Mouse (Mus musculus) bone marrow, adult 2 months (tissue): ENCODE data around the gene Olfr902. TPM values are rescaled to one million over a fixed set of nuclear protein-coding genes. Genes with fewer than 3 reads are reported as not detected.

Source experiments
- H3K27ac ChIP-seq: fragments of 200-500 bp; 2 replicates; pipeline ENCODE4 v1.5.1; 2012; ENCODE audit warnings: low read depth, mild to moderate bottlenecking, control low read depth, inconsistent platforms, low read length; ENCODE audit not compliant: control insufficient read depth, poor library complexity, insufficient read depth
- H3K4me1 ChIP-seq: fragments of 200-500 bp; 2 replicates; pipeline ENCODE4 v1.6.1; 2011; ENCODE audit warnings: low read length; ENCODE audit not compliant: control insufficient read depth, insufficient read depth
- H3K4me3 ChIP-seq: fragments of 200-500 bp; replicated peaks from 2 replicates; pipeline ENCODE3; 2011; ENCODE audit warnings: mild to moderate bottlenecking, low read depth, low read length, control low read depth; ENCODE audit not compliant: control insufficient read depth
- CTCF ChIP-seq: fragments of 200-500 bp; IDR thresholded peaks from 2 replicates; pipeline ENCODE4 v1.5.1; 2011; ENCODE audit warnings: low read length, control low read depth; ENCODE audit not compliant: control insufficient read depth, insufficient read depth
- POLR2A ChIP-seq: fragments of 200-500 bp; IDR thresholded peaks from 2 replicates; pipeline ENCODE4 v1.6.1; 2011; ENCODE audit warnings: low read depth, mild to moderate bottlenecking, control low read depth, low read length, borderline replicate concordance; ENCODE audit not compliant: control insufficient read depth
- WGBS: fragments of 180-500 bp; shearing (Covaris S2); methylation state at CpG from one replicate; pipeline ENCODE4 v1.1.7; 2018; 5-methylcytosine and 5-hydroxymethylcytosine counted together
- polyA plus RNA-seq: library from polyadenylated mRNA; stranded (reverse); fragments of >200 nt; gene quantifications from 2 replicates; pipeline ENCODE4 v1.2.4, GENCODE M21; 2011; ENCODE audit warnings: low replicate concordance; ENCODE audit not compliant: missing spikeins, insufficient read depth, insufficient read length

Gene Olfr902
- polyA plus RNA-seq, 1 experiment: not detected

GRCm38 (mm10) chr9:38495501-38495900 lies 48.0 kb downstream of the Olfr902 start, which contains the start of gene Olfr907:
Gene Olfr907, plus strand, starts transcription at chr9:38495801.
- H3K4me1 ChIP-seq: no peaks in the 10 kb centered on the region
- H3K27ac ChIP-seq: no peak within 1 kb of the TSS
- H3K4me3 ChIP-seq: no peak within 1 kb of the TSS
- TF ChIP-seq CTCF (no peak), POLR2A (no peak)
- WGBS: 67% methylated on average over 2 of the region's 2 CpGs

Other genes starting within 250 kb of the Olfr902 start
- not detected in 2 replicates for gene Olfr893, start 239.3 kb upstream of the Olfr902 start, polyA plus RNA-seq
- not detected in 2 replicates for gene Olfr894, start 229.6 kb upstream of the Olfr902 start, polyA plus RNA-seq
- gene Olfr143, start 194.9 kb upstream of the Olfr902 start, polyA plus RNA-seq: not detected in 2 replicates
- not detected in 2 replicates for gene Olfr895, start 179.8 kb upstream of the Olfr902 start, polyA plus RNA-seq
- not detected in 2 replicates for gene Olfr896-ps1, start 156.5 kb upstream of the Olfr902 start, polyA plus RNA-seq
- not detected in 2 replicates for gene Olfr25, start 118.6 kb upstream of the Olfr902 start, polyA plus RNA-seq
- gene Olfr898, start 99.2 kb upstream of the Olfr902 start, polyA plus RNA-seq: not detected in 2 replicates
- not detected in 2 replicates for gene Olfr250, start 80.8 kb upstream of the Olfr902 start, polyA plus RNA-seq
- not detected in 2 replicates for gene Olfr251, start 70.6 kb upstream of the Olfr902 start, polyA plus RNA-seq
- gene Olfr147, start 46.0 kb upstream of the Olfr902 start, polyA plus RNA-seq: not detected in 2 replicates
- not detected in 2 replicates for gene Olfr901, start 18.2 kb upstream of the Olfr902 start, polyA plus RNA-seq
- gene Olfr904, start 15.5 kb downstream of the Olfr902 start, polyA plus RNA-seq: not detected in 2 replicates
- gene Olfr905, start 23.5 kb downstream of the Olfr902 start, polyA plus RNA-seq: 0.72 and 2.0 TPM in 2 replicates
- not detected in 2 replicates for gene Olfr906, start 39.4 kb downstream of the Olfr902 start, polyA plus RNA-seq
- gene Olfr907, start 48.1 kb downstream of the Olfr902 start, polyA plus RNA-seq: 0.70 TPM in 1 of 2 replicates, not detected in the other
- 0.55 TPM in 1 of 2 replicates, not detected in the other for gene Olfr911-ps1, start 73.9 kb downstream of the Olfr902 start, polyA plus RNA-seq
- gene Olfr910, start 90.2 kb downstream of the Olfr902 start, polyA plus RNA-seq: not detected in 2 replicates
- 0.23 TPM in 1 of 2 replicates, not detected in the other for gene Olfr912, start 132.5 kb downstream of the Olfr902 start, polyA plus RNA-seq
- not detected in 2 replicates for gene Olfr913, start 145.1 kb downstream of the Olfr902 start, polyA plus RNA-seq
- gene Olfr914, start 157.4 kb downstream of the Olfr902 start, polyA plus RNA-seq: 1.0 TPM in 1 of 2 replicates, not detected in the other
- not detected in 2 replicates for gene Olfr916, start 212.2 kb downstream of the Olfr902 start, polyA plus RNA-seq
- not detected in 2 replicates for gene Olfr917, start 218.2 kb downstream of the Olfr902 start, polyA plus RNA-seq
- not detected in 2 replicates for gene Olfr918, start 226.9 kb downstream of the Olfr902 start, polyA plus RNA-seq